Mouse (Mus musculus): Measurements from ENCODE around the gene Frmd4a. TPM values are rescaled to one million over a fixed set of nuclear protein-coding genes. Genes with fewer than 3 reads are reported as not detected.

Frmd4a gene
- 90.0 and 96.0 TPM in 2 replicates for polyA plus RNA-seq (2012; rRNA removed)

GRCm38 (mm10) chr2:4017528-4018288, at the start of gene Frmd4a:
TSS of gene Frmd4a (plus strand) at chr2:4017717.

GRCm38 (mm10) chr2:4651500-4652285, 634.2 kb downstream of the Frmd4a start, which contains the start of gene Prpf18:
TSS of gene Prpf18 (minus strand) at chr2:4652113.

